Comparison of ENCODE assay signal across 9 mouse cellular contexts in the genomic region with DNA sequence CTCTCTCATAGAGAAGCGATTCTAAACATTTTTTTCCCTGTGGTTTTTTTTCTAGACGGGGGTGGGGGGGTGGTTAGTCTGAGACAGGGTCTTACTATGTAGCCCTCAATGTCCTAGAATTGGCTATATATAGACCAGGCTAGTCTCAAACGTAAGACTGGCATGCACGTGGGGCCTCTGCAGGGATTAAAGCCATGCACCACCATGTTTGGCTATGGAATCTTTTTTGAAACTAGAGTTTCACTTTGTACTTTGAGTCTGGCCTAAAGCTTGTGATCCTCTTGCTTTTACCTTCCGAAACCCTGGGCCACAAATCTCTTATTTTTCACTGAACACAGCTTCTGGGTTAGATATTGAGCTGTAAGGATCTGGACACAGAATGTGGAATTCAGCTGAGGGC. TPM values are rescaled to one million over a fixed set of nuclear protein-coding genes. Genes with fewer than 3 reads are reported as not detected.
DNase-seq lines count a peak whose midpoint lies in the region; ATAC-seq and TF ChIP-seq lines count a peak whose summit lies in the region.
"Had no signal": no experiment of that assay in that cellular context is flagged by ENCODE, and none has a peak within 500 bp of the region (broad histone marks: within the 10 kb centered on the region; RNA-seq: fewer than 3 reads in every experiment).

No protein-coding gene starts in this region.

- H3K9me3 ChIP-seq in erythroblast, embryonic 14.5 days (ENCODE audit: control insufficient read depth, low read length) = peaks cover 4% of the 10 kb centered on the region; the same call in 1 of the 2 replicates
- no peaks in the 10 kb centered on the region for H3K9me3 ChIP-seq in neural tube, embryonic 11.5 days (ENCODE audit: control insufficient read depth, low read length)
- H3K9me3 ChIP-seq in limb, embryonic 14.5 days (ENCODE audit: control insufficient read depth, low read length) = no peaks in the 10 kb centered on the region
- H3K9me3 ChIP-seq in stomach, embryonic 16.5 days (replicated peaks; ENCODE audit: control insufficient read depth, low read length) = no peaks in the 10 kb centered on the region

- H3K27ac ChIP-seq in neural tube, embryonic 11.5 days (ENCODE audit: low read depth, low read length) = no peak overlapping the region
- H3K27ac ChIP-seq in limb, embryonic 14.5 days (replicated peaks; ENCODE audit: low read depth, low read length) = no peak overlapping the region
- H3K27ac ChIP-seq in stomach, embryonic 16.5 days (ENCODE audit: low read length) = no peak overlapping the region

- TF ChIP-seq POLR2A in limb, embryonic 14.5 days (IDR thresholded peaks at IDR 0.05; ENCODE audit: borderline replicate concordance, extremely low read depth, insufficient read depth, insufficient read length) = no peak

- H3K27me3 ChIP-seq in erythroblast, embryonic 14.5 days (ENCODE audit: control insufficient read depth) = peaks cover 16% of the 10 kb centered on the region
- peaks cover 4% of the 10 kb centered on the region; the same call in 1 of the 2 replicates for H3K27me3 ChIP-seq in neural tube, embryonic 11.5 days (ENCODE audit: control insufficient read depth, insufficient read depth, low read length)
- H3K27me3 ChIP-seq in limb, embryonic 14.5 days (ENCODE audit: control insufficient read depth, insufficient read depth, low read length) = peaks cover 3% of the 10 kb centered on the region; the same call in 1 of the 2 replicates
- H3K27me3 ChIP-seq in stomach, embryonic 16.5 days (ENCODE audit: control insufficient read depth, insufficient read depth, low read length) = peaks cover 18% of the 10 kb centered on the region; the same call in 1 of the 2 replicates

- peaks cover 21% of the 10 kb centered on the region for H3K4me1 ChIP-seq in erythroblast, embryonic 14.5 days (ENCODE audit: control insufficient read depth)
- no peaks in the 10 kb centered on the region for H3K4me1 ChIP-seq in neural tube, embryonic 11.5 days (ENCODE audit: control insufficient read depth, insufficient read depth, low read length)
- H3K4me1 ChIP-seq in limb, embryonic 14.5 days (ENCODE audit: control insufficient read depth, insufficient read depth, low read length) = no peaks in the 10 kb centered on the region
- 0 out of 2 replicates have a peak, but pooled peaks cover 6% of the 10 kb centered on the region for H3K4me1 ChIP-seq in stomach, embryonic 16.5 days (ENCODE audit: control insufficient read depth, insufficient read depth, low read length)

- H3K36me3 ChIP-seq in erythroblast, embryonic 14.5 days (ENCODE audit: control insufficient read depth) = no peaks in the 10 kb centered on the region; the same call in none of the 2 replicates
- H3K36me3 ChIP-seq in neural tube, embryonic 11.5 days (ENCODE audit: control insufficient read depth, insufficient read depth, low read length) = no peaks in the 10 kb centered on the region
- no peaks in the 10 kb centered on the region for H3K36me3 ChIP-seq in limb, embryonic 14.5 days (ENCODE audit: control insufficient read depth, insufficient read depth, low read length)
- H3K36me3 ChIP-seq in stomach, embryonic 16.5 days (ENCODE audit: control insufficient read depth, insufficient read depth, low read length) = no peaks in the 10 kb centered on the region

- peak overlapping the region; percentile 49; the same call in 1 of the 2 replicates for H3K4me2 ChIP-seq in neural tube, embryonic 11.5 days (ENCODE audit: low read depth)
- H3K4me2 ChIP-seq in limb, embryonic 14.5 days (replicated peaks; ENCODE audit: low read depth, low read length, severe bottlenecking) = peak overlapping the region; percentile 36
- peak overlapping the region; percentile 58 for H3K4me2 ChIP-seq in stomach, embryonic 16.5 days (ENCODE audit: low read depth, low read length)

- peak overlapping the region; percentile 86 for H3K4me3 ChIP-seq in erythroblast, embryonic 14.5 days (replicated peaks)
- H3K4me3 ChIP-seq in neural tube, embryonic 11.5 days (ENCODE audit: low read depth, low read length) = no peak overlapping the region; the same call in 1 of the 2 replicates
- peak overlapping the region; percentile 57; the same call in 1 of the 2 replicates for H3K4me3 ChIP-seq in limb, embryonic 14.5 days (replicated peaks; ENCODE audit: low read length)
- peak overlapping the region; percentile 21 for H3K4me3 ChIP-seq in stomach, embryonic 16.5 days (replicated peaks; ENCODE audit: low read length)

- no peak for DNase-seq in neural tube, embryonic 11.5 days (ENCODE audit: low spot score)
- DNase-seq in neural tube, embryonic 10.5 days (ENCODE audit: extremely low spot score, low spot score) = no peak
- no peak for DNase-seq in limb, embryonic 14.5 days (ENCODE audit: low spot score)
- no peak for DNase-seq in yolk sac, embryonic 10.5 days (ENCODE audit: low spot score)
- DNase-seq in urinary bladder, adult 18-20 months (ENCODE audit: low spot score in 2 of 2) = no peak
- DNase-seq: lung, postnatal 36 days had no signal

- no peak overlapping the region for H3K9ac ChIP-seq in neural tube, embryonic 11.5 days (ENCODE audit: low read length)
- H3K9ac ChIP-seq in limb, embryonic 14.5 days (ENCODE audit: low read depth, low read length, severe bottlenecking) = no peak overlapping the region
- H3K9ac ChIP-seq in stomach, embryonic 16.5 days (ENCODE audit: low read length) = peak overlapping the region; percentile 26; the same call in 1 of the 2 replicates

- no peak for ATAC-seq in erythroblast, adult 5-6 weeks (replicated peaks; ENCODE audit: low FRiP score, poor library complexity, severe bottlenecking)
- ATAC-seq in neural tube, embryonic 11.5 days (ENCODE audit: insufficient read depth, low FRiP score, low TSS enrichment) = no peak
- ATAC-seq in limb, embryonic 14.5 days (ENCODE audit: low FRiP score, low read depth) = no peak
- no peak for ATAC-seq in stomach, embryonic 16.5 days (ENCODE audit: insufficient read depth, low FRiP score)

- 54% methylated on average over 5 of the region's 5 CpGs for WGBS in neural tube, embryonic 11.5 days
- WGBS in limb, embryonic 14.5 days = 49% methylated on average over 5 of the region's 5 CpGs
- 45% methylated on average over 5 of the region's 5 CpGs for WGBS in stomach, embryonic 16.5 days

RNA-seq across cellular contexts. Expression of a gene that starts 2.2 kb away (rescaled TPM):
- 0.26 and 0.29 TPM in 2 replicates for polyA plus RNA-seq in erythroblast, embryonic 14.5 days (2012)
- 28.2 and 37.3 TPM in 2 replicates for total RNA-seq in erythroblast, adult 5-6 weeks (2015; ENCODE audit: low replicate concordance)
- total RNA-seq in erythroblast, adult 5-6 weeks (2017; ENCODE audit: low replicate concordance) = 8.5 and 8.8 TPM in 2 replicates
- polyA plus RNA-seq in neural tube, embryonic 11.5 days (2014; fragmentation: Nextera tagmentation; extraction: Ambion mirVana) = 28.5 and 28.9 TPM in 2 replicates
- polyA plus RNA-seq in limb, embryonic 14.5 days (2012; rRNA removed) = 27.8 and 34.5 TPM in 2 replicates
- 25.0 and 25.1 TPM in 2 replicates for polyA plus RNA-seq in limb, embryonic 14.5 days (2014; fragmentation: Nextera tagmentation; extraction: Ambion mirVana)
- polyA plus RNA-seq in stomach, embryonic 16.5 days (2015; fragmentation: Nextera tagmentation; extraction: Ambion mirVana) = 10.8 and 11.1 TPM in 2 replicates
